Mouse (Mus musculus): ENCODE data around the gene Hivep3.

DNA sequence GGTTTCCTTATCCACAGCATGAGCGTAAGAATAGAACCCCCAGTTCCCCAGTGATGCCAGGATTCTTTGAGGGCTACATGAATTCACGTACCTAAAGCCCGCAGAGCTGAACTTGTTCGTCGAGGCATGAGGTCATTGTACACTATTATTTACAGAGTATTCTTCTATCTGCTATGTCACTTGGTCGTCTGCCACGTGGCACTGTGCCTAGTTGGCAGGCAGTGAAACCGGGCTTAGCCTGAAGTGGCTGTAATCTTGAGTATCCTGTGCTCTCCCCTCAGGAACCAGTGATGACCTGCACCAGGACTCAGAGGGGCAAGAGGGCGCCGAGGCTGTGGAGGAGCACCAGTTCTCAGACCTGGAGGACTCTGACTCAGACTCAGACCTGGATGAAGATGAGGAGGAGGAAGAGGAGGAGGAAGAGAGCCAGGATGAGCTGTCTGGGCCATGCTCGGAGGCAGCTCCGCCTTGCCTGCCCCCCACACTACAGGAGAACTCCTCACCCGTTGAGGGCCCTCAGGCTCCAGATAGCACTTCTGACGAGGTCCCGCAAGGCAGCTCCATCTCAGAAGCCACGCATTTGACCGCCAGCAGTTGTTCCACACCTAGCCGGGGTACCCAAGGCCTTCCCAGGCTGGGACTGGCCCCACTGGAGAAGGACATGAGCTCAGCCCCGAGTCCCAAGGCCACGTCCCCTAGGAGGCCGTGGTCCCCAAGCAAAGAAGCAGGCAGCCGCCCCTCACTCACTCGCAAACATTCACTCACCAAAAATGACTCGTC lies 398.0 kb downstream of the Hivep3 start:
- no peak for TF ChIP-seq CTCF (IDR thresholded peaks at IDR 0.05; ENCODE audit: control insufficient read depth, insufficient read depth, insufficient read length)
- TF ChIP-seq MAX (IDR thresholded peaks at IDR 0.05), result no peak
- no peak for TF ChIP-seq FOSL1 (IDR thresholded peaks at IDR 0.05; ENCODE audit: insufficient read depth, low read length, poor library complexity, severe bottlenecking)
- no peak for TF ChIP-seq USF1 (IDR thresholded peaks at IDR 0.05; ENCODE audit: low read depth)
- TF ChIP-seq MYOD1 (IDR thresholded peaks at IDR 0.05; ENCODE audit: control insufficient read depth, insufficient read length, low read depth), result no peak
- TF ChIP-seq CEBPB (IDR thresholded peaks at IDR 0.05; ENCODE audit: low read depth), result no peak
